Mouse (Mus musculus) cortical plate, adult 2 months (tissue): Measurements from ENCODE around the gene Tex22.

Experiments used
- CTCF ChIP-seq: fragments of 200-500 bp; IDR thresholded peaks from 2 replicates; pipeline ENCODE4 v1.5.1; 2011; ENCODE audit warnings: mild to moderate bottlenecking, control low read depth, low read length; ENCODE audit not compliant: insufficient read depth; ENCODE audit errors: extremely low read depth
- POLR2A ChIP-seq: fragments of 200-500 bp; IDR thresholded peaks from 2 replicates; pipeline ENCODE4 v1.6.1; 2011; ENCODE audit warnings: mild to moderate bottlenecking, low read length, control low read depth; ENCODE audit not compliant: insufficient read depth; ENCODE audit errors: extremely low read depth

- TF ChIP-seq CTCF (peak; percentile 94), POLR2A (peak; percentile 66; the same call in 1 of the 2 replicates)
Measured at GRCm38 (mm10) chr12:113075063-113075454, 757 bp downstream of the Tex22 start.
